Mouse (Mus musculus) kidney, embryonic 16.5 days (tissue): Measurements from ENCODE around the gene Pfn4. TPM values are rescaled to one million over a fixed set of nuclear protein-coding genes. Genes with fewer than 3 reads are reported as not detected.
"Not testable (repeated sequence)": the region's sequence is repeated elsewhere in the genome, so short reads cannot be mapped to it uniquely, and the experiment has no call there.

ENCODE experiments used
- ATAC-seq: fragments of 200-750 bp; cut with Nextera tagmentation; 2 replicates; pipeline ENCODE4 v1.8.0; 2017; ENCODE audit warnings: moderate TSS enrichment; ENCODE audit not compliant: low FRiP score, low TSS enrichment
- H3K27ac ChIP-seq: fragments of 300-500 bp; sonication (generic); 2 replicates; pipeline ENCODE4 v1.5.1; 2014; ENCODE audit warnings: low read length
- H3K27me3 ChIP-seq: fragments of 300-500 bp; sonication (generic); 2 replicates; pipeline ENCODE4 v1.6.1; 2014; ENCODE audit warnings: low read length, control low read depth, mixed read lengths; ENCODE audit not compliant: insufficient read depth
- H3K36me3 ChIP-seq: fragments of 300-500 bp; sonication (generic); 2 replicates; pipeline ENCODE4 v1.6.1; 2014; ENCODE audit warnings: low read length, control low read depth, mixed read lengths; ENCODE audit not compliant: insufficient read depth
- H3K4me1 ChIP-seq: fragments of 300-500 bp; sonication (generic); 2 replicates; pipeline ENCODE4 v1.6.1; 2014; ENCODE audit warnings: low read length, control low read depth, mixed read lengths; ENCODE audit not compliant: insufficient read depth
- H3K4me2 ChIP-seq: fragments of 300-500 bp; sonication (generic); replicated peaks from 2 replicates; pipeline ENCODE4 v1.6.1; 2014; ENCODE audit warnings: low read depth, low read length
- H3K4me3 ChIP-seq: fragments of 300-500 bp; sonication (generic); 2 replicates; pipeline ENCODE4 v1.5.1; 2014; ENCODE audit warnings: mild to moderate bottlenecking, low read length
- H3K9ac ChIP-seq: fragments of 300-500 bp; sonication (generic); replicated peaks from 2 replicates; pipeline ENCODE4 v1.6.1; 2014; ENCODE audit warnings: low read length
- H3K9me3 ChIP-seq: fragments of 300-500 bp; sonication (generic); 2 replicates; pipeline ENCODE4 v1.6.1; 2016; ENCODE audit warnings: low read length, control low read depth
- WGBS: fragments of 180-500 bp; shearing (Covaris S2); extraction: QIAGEN DNeasy Blood & Tissue Kit; methylation state at CpG from one replicate; pipeline ENCODE4 v1.1.7; 2014; 5-methylcytosine and 5-hydroxymethylcytosine counted together
- polyA plus RNA-seq: library from polyadenylated mRNA; unstranded; fragments of >200 nt; fragmentation: Nextera tagmentation; extraction: Ambion mirVana; gene quantifications from 2 replicates; pipeline ENCODE4 v1.2.1, GENCODE M21; 2015

Gene Pfn4
- polyA plus RNA-seq, 1 experiment from 2014 or later: 2.8 TPM

- no peaks in the 10 kb centered on the region for H3K4me1 ChIP-seq
- H3K27ac ChIP-seq: no peak overlapping the region
- no peak for ATAC-seq
- H3K36me3 ChIP-seq: no peaks in the 10 kb centered on the region
- no peak overlapping the region for H3K4me2 ChIP-seq
- no peak overlapping the region for H3K4me3 ChIP-seq
- WGBS: 90% methylated on average over 10 of the region's 10 CpGs
- H3K9ac ChIP-seq: no peak overlapping the region
- no peaks in the 10 kb centered on the region for H3K27me3 ChIP-seq
- H3K9me3 ChIP-seq: no peaks in the 10 kb centered on the region
These were observed 24.3 kb upstream of the Pfn4 start for GRCm38 (mm10) chr12:4744486-4744885.

DNA sequence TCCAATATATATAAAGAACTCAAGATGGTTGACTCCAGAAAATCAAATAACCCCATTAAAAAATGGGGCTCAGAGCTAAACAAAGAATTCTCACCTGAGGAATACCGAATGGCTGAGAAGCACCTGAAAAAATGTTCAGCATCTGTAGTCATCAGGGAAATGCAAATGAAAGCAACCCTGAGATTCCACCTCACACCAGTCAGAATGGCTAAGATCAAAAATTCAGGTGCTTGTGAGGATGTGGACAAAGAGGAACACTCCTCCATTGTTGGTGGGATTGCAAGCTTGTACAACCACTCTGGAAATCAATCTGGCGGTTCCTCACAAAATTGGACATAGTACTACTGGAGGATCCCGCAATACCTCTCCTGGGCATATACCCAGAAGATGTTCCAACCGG is 14.4 kb upstream of the Pfn4 start:
- not testable (repeated sequence) for H3K4me1 ChIP-seq, H3K36me3 ChIP-seq
- 91% methylated on average over 4 of the region's 4 CpGs for WGBS

GRCm38 (mm10) chr12:4757060-4757459 is 11.8 kb upstream of the Pfn4 start:
- H3K9me3 ChIP-seq: no peaks in the 10 kb centered on the region
- peak; percentile 71 for ATAC-seq

More for the DNA sequence above, 14.4 kb upstream of the Pfn4 start:
- H3K4me3 ChIP-seq, H3K9ac ChIP-seq, H3K27me3 ChIP-seq, H3K27ac ChIP-seq, H3K9me3 ChIP-seq, ATAC-seq, H3K4me2 ChIP-seq: not testable (repeated sequence)

GRCm38 (mm10) chr12:4769333-4769723 is 506 bp downstream of the Pfn4 start:
- ATAC-seq: peak; percentile 28; the same call in 1 of the 2 replicates
- Histone ChIP-seq H3K36me3 (no peaks in the 10 kb centered on the region), H3K9ac (peak overlapping the region; percentile 91), H3K4me3 (peak overlapping the region; percentile 66), H3K9me3 (no peaks in the 10 kb centered on the region), H3K27me3 (no peaks in the 10 kb centered on the region), H3K4me2 (peak overlapping the region; percentile 69), H3K27ac (peak overlapping the region; percentile 88; the same call in 1 of the 2 replicates), H3K4me1 (0 out of 2 replicates have a peak, but pooled peaks cover 4% of the 10 kb centered on the region)
- 19% methylated on average over 13 of the region's 13 CpGs for WGBS

More at GRCm38 (mm10) chr12:4757060-4757459, 11.8 kb upstream of the Pfn4 start:
- Histone ChIP-seq H3K4me1 (peaks cover 3% of the 10 kb centered on the region; the same call in 1 of the 2 replicates), H3K4me3 (no peak overlapping the region), H3K4me2 (no peak overlapping the region), H3K27me3 (no peaks in the 10 kb centered on the region), H3K36me3 (no peaks in the 10 kb centered on the region), H3K9ac (no peak overlapping the region), H3K27ac (no peak overlapping the region)
- WGBS: 50% methylated on average over 1 of the region's 1 CpGs

DNA sequence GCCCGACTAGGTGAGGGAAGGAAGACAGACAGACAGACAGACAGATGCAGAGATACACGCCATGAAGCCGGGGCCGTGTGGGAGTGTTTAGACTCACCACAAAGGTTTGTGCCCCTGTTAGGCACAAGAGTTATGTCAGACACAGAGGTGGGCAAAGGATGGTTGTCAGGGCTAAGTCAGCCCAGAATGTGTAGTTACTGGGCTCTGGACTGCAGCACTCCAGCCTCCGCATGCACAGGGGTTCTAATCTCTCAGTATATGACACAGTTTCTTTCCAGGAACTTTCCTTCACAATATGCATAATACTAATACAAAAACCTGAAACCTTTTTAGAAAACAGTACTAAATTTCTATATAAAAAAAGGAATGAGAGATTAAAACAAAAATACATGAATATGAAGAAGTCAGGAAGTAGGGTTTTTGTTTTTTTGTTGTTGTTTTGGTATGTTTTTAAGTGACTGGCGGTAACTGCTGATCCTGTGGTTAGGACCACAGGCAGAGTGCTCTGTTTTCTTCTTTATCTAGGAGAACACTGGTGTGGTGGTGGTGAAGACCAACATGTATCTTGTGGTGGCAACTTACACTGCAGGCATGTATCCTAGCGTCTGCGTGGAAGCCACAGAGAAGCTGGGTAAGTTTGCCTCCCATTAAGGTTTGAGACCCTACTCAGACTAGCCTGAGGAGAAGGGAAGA is 6.2 kb downstream of the Pfn4 start:
- WGBS: 87% methylated on average over 8 of the region's 8 CpGs
- H3K27ac ChIP-seq: no peak overlapping the region
- no peaks in the 10 kb centered on the region for H3K4me1 ChIP-seq
- H3K9me3 ChIP-seq: no peaks in the 10 kb centered on the region
- no peak overlapping the region for H3K4me2 ChIP-seq
- no peaks in the 10 kb centered on the region for H3K27me3 ChIP-seq
- H3K9ac ChIP-seq: no peak overlapping the region
- H3K36me3 ChIP-seq: no peaks in the 10 kb centered on the region
- no peak for ATAC-seq
- H3K4me3 ChIP-seq: no peak overlapping the region

- no peak overlapping the region for H3K4me3 ChIP-seq
- H3K4me1 ChIP-seq: no peaks in the 10 kb centered on the region
- no peak for ATAC-seq
- no peak overlapping the region for H3K4me2 ChIP-seq
- no peak overlapping the region for H3K9ac ChIP-seq
- no peaks in the 10 kb centered on the region for H3K36me3 ChIP-seq
- no peaks in the 10 kb centered on the region for H3K27me3 ChIP-seq
- 75% methylated on average over 9 of the region's 9 CpGs for WGBS
- no peaks in the 10 kb centered on the region for H3K9me3 ChIP-seq
- no peak overlapping the region for H3K27ac ChIP-seq
These were observed 6.7 kb downstream of the Pfn4 start for GRCm38 (mm10) chr12:4775588-4775949.

GRCm38 (mm10) chr12:4777734-4778133 is 8.9 kb downstream of the Pfn4 start:
- WGBS: 85% methylated on average over 6 of the region's 6 CpGs
- no peaks in the 10 kb centered on the region for H3K36me3 ChIP-seq
- H3K4me2 ChIP-seq: no peak overlapping the region
- no peak overlapping the region for H3K27ac ChIP-seq
- no peak overlapping the region for H3K9ac ChIP-seq
- no peaks in the 10 kb centered on the region for H3K4me1 ChIP-seq
- H3K27me3 ChIP-seq: no peaks in the 10 kb centered on the region
- no peak overlapping the region for H3K4me3 ChIP-seq
- no peaks in the 10 kb centered on the region for H3K9me3 ChIP-seq
- no peak for ATAC-seq

DNA sequence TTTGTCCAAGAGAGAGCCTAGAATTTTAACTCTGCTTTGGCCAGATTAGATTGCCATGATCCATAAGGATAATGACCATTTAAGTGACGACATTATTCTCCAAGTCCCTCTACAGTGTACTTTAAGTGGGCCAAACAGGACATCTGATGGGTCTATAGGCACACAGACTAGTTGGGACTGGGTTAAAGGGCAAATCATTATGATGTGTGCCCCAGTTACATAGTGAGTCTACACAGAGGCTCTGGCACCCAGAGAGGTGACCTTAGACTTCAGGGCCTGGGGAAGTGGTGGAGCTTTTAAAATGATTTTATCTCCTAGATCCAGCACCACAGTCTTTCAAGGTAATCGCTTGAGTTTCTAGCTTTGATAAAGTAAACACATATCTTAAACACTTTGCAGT is 11.4 kb downstream of the Pfn4 start:
- Histone ChIP-seq H3K4me2 (no peak overlapping the region), H3K9ac (no peak overlapping the region), H3K9me3 (no peaks in the 10 kb centered on the region), H3K36me3 (no peaks in the 10 kb centered on the region), H3K4me1 (no peaks in the 10 kb centered on the region), H3K4me3 (no peak overlapping the region), H3K27ac (no peak overlapping the region), H3K27me3 (no peaks in the 10 kb centered on the region)
- 77% methylated on average over 2 of the region's 2 CpGs for WGBS
- ATAC-seq: no peak

DNA sequence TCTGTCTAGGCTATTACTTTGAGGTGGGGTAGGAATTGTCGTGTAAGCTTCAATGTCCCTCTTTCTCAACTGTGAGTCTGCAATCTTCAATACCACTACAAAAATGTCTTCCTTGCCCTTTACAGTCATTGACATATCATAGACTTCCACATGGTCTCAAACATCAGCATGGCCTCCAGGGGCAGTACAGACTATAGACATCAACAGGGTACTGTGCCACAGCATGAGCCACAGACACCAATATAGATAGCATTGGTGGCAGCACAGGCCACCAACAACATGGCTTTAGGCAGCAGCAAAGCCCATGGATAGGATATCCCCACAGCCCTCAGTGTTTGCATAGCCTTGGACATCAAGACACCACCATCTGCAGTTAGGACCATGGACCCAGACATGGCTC is 12.4 kb downstream of the Pfn4 start:
- Histone ChIP-seq H3K4me2 (no peak overlapping the region), H3K27me3 (no peaks in the 10 kb centered on the region), H3K9ac (no peak overlapping the region), H3K27ac (no peak overlapping the region), H3K4me3 (no peak overlapping the region), H3K4me1 (no peaks in the 10 kb centered on the region), H3K36me3 (no peaks in the 10 kb centered on the region), H3K9me3 (no peaks in the 10 kb centered on the region)
- ATAC-seq: peak; percentile 15; the same call in 1 of the 2 replicates
- WGBS: 83% methylated on average over 1 of the region's 1 CpGs

DNA sequence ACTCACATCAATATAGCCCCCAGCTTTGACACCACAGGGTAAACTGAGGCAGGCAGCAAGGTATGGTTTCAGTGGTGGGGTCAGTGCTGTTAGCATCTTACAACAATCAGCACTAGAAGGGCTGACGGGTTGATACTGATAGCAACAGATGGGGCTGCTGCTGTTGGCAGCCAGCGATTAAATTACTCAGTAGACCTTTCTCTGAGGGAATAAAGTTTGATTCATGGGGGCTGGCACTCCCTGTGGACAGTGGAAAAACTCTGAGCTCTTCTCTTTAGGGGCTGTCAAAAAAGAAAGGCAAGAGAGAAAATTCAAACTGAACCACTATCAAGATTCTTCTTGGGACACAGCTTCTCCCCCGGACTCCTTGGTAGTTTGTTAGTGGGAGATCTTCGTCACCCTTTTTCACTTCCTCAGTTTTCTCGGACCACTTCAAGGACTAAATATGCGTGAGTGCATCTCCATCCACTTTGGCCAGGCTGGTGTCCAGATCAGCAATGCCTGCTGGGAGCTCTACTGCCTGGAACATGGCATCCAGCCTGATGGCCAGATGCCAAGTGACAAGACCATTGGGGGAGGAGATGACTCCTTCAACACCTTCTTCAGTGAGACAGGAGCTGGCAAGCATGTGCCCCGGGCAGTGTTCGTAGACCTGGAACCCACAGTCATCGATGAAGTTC is 13.0 kb downstream of the Pfn4 start:
- not testable (repeated sequence) for H3K9me3 ChIP-seq, H3K9ac ChIP-seq, H3K4me3 ChIP-seq, H3K4me1 ChIP-seq, H3K27ac ChIP-seq, H3K36me3 ChIP-seq, H3K4me2 ChIP-seq, H3K27me3 ChIP-seq, ATAC-seq
- WGBS: 69% methylated on average over 9 of the region's 9 CpGs
